Mouse (Mus musculus): ENCODE measurements around the gene Wfikkn2. TPM values are rescaled to one million over a fixed set of nuclear protein-coding genes. Genes with fewer than 3 reads are reported as not detected.

The Wfikkn2 gene
- total and polyA plus RNA-seq, 2 experiments from 2014 or later: 10.1 to 10.4 TPM

DNA sequence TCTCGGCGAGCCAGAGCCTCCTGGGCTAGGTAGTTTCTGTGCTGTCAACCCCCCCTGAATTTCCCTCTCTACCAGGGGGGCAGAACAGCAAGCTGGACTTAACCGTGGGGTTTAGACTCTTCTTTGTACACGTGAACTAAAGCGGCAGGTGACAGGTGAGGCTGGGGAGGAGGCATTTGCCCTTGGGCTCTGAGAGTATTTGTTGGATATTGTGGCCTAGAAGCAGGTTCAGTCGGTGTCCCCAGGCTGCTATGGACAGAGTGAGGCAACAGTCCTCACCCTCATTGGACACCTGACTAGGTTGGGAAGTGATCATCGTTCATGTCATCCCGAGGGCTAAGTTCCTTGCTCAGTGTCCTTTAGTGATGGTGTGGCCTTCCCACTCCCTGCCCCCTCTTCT is 10.9 kb downstream of the Wfikkn2 start:
- DNase-seq (ENCODE audit: low spot score) (no peak), ATAC-seq (no peak)
- Histone ChIP-seq H3K9me3 (ENCODE audit: low read length) (no peaks in the 10 kb centered on the region), H3K27ac (no peak overlapping the region), H3K36me3 (ENCODE audit: insufficient read depth, low read length) (no peaks in the 10 kb centered on the region), H3K4me1 (ENCODE audit: insufficient read depth, low read length) (no peaks in the 10 kb centered on the region), H3K4me2 (ENCODE audit: low read depth, low read length) (no peak overlapping the region), H3K27me3 (ENCODE audit: insufficient read depth, low read length) (no peaks in the 10 kb centered on the region), H3K4me3 (ENCODE audit: low read length) (no peak overlapping the region), H3K9ac (replicated peaks; ENCODE audit: low read length) (no peak overlapping the region)
- TF ChIP-seq CTCF (IDR thresholded peaks at IDR 0.05; ENCODE audit: low read depth): no peak
- WGBS: 93% methylated on average over 8 of the region's 8 CpGs

DNA sequence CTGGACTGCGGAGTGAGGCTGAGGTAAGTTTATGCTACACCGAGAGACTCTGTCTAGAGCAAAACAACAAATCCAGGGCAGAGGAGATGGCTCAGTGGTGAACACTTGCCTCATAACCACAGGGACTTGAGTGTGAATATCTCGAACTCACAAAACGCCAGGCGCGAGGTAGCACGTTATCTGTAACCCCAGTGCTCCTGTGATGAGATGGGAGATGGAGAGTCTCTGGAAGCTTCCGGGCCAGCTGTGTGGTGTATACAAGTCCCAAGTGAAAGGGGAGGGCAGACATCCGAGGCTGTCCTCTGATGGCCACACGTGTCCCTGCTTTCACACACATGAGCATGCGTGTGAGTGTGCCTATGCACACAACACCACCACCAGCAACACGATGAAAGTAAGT is 11.4 kb downstream of the Wfikkn2 start:
- H3K36me3 ChIP-seq (ENCODE audit: insufficient read depth, low read length): no peaks in the 10 kb centered on the region
- no peak for ATAC-seq
- WGBS: 87% methylated on average over 12 of the region's 12 CpGs
- no peak overlapping the region for H3K4me2 ChIP-seq (ENCODE audit: low read depth, low read length)
- no peak for DNase-seq (ENCODE audit: low spot score)
- no peak overlapping the region for H3K27ac ChIP-seq
- no peak overlapping the region for H3K4me3 ChIP-seq (ENCODE audit: low read length)
- no peak for TF ChIP-seq CTCF (IDR thresholded peaks at IDR 0.05; ENCODE audit: low read depth)
- no peaks in the 10 kb centered on the region for H3K4me1 ChIP-seq (ENCODE audit: insufficient read depth, low read length)
- no peaks in the 10 kb centered on the region for H3K27me3 ChIP-seq (ENCODE audit: insufficient read depth, low read length)
- no peaks in the 10 kb centered on the region for H3K9me3 ChIP-seq (ENCODE audit: low read length)
- no peak overlapping the region for H3K9ac ChIP-seq (replicated peaks; ENCODE audit: low read length)

DNA sequence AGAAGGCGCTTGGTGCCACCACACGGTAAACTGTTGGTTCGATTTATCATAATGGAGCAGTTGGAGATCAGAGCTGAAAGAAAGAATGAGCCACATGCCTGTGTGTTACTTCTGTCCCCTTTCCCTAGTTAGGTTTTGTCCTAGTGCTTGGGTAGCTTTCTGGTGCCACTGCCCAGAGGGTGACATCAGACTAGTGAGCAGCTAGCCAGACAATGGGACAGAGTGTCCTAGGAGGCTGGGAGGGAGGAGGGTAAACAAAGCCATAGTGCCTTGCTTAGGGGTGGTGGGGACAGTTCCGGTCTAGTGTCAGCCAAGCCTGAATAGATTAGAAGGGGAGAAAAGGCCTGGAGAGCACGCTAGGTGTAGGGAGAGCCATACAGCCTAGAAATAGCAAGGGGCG is 12.4 kb downstream of the Wfikkn2 start:
- Histone ChIP-seq H3K4me1 (ENCODE audit: insufficient read depth, low read length) (no peaks in the 10 kb centered on the region), H3K36me3 (ENCODE audit: insufficient read depth, low read length) (no peaks in the 10 kb centered on the region), H3K4me2 (ENCODE audit: low read depth, low read length) (no peak overlapping the region), H3K9me3 (ENCODE audit: low read length) (no peaks in the 10 kb centered on the region), H3K27me3 (ENCODE audit: insufficient read depth, low read length) (no peaks in the 10 kb centered on the region), H3K4me3 (ENCODE audit: low read length) (no peak overlapping the region), H3K27ac (no peak overlapping the region), H3K9ac (replicated peaks; ENCODE audit: low read length) (no peak overlapping the region)
- no peak for DNase-seq (ENCODE audit: low spot score)
- no peak for TF ChIP-seq CTCF (IDR thresholded peaks at IDR 0.05; ENCODE audit: low read depth)
- ATAC-seq: no peak
- WGBS: 49% methylated on average over 6 of the region's 6 CpGs

DNA sequence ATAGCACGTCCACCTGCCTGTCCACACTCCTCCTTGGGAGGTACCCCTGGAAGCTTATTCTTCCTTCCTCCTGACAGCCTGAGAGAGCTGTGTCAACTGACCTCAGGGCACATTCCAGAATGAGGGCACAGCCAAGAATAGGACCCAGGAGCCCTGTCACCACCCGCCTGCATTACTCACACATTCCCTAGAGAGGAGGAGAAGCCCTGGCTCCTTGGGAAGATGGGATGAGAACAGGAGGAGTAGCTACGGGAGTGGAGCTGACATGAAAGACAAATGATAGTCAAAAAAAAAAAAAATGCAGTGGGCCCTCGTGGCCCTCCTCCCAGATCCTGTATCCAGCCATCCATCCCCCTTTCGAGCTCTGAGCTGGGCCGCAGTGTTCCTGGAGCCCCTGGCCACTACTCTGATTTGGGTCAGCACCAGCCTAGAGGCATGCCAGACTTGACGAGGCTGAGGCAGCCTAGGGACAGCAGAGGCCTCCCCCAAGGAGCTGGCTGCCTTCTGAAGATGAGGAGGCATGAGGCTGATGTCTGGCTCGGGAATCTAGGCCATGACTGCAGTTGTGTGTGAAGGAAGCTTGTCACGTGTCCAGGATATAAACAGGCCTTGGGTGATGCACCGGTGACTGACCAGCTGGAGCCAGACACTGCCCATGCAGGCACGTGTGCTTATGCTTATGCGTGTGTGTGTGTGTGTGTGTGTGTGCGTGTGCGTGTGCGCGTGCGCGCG is 13.8 kb downstream of the Wfikkn2 start:
- Histone ChIP-seq H3K9me3 (ENCODE audit: low read length) (no peaks in the 10 kb centered on the region), H3K27ac (no peak overlapping the region; the same call in 1 of the 2 replicates), H3K27me3 (ENCODE audit: insufficient read depth, low read length) (no peaks in the 10 kb centered on the region), H3K9ac (replicated peaks; ENCODE audit: low read length) (0 out of 2 replicates have a peak overlapping the region, but pooled peaks have one; percentile 13), H3K4me3 (ENCODE audit: low read length) (no peak overlapping the region), H3K36me3 (ENCODE audit: insufficient read depth, low read length) (no peaks in the 10 kb centered on the region), H3K4me2 (ENCODE audit: low read depth, low read length) (no peak overlapping the region), H3K4me1 (ENCODE audit: insufficient read depth, low read length) (no peaks in the 10 kb centered on the region)
- ATAC-seq (no peak), DNase-seq (ENCODE audit: low spot score) (no peak)
- no peak for TF ChIP-seq CTCF (IDR thresholded peaks at IDR 0.05; ENCODE audit: low read depth)
- 65% methylated on average over 19 of the region's 19 CpGs for WGBS

DNA sequence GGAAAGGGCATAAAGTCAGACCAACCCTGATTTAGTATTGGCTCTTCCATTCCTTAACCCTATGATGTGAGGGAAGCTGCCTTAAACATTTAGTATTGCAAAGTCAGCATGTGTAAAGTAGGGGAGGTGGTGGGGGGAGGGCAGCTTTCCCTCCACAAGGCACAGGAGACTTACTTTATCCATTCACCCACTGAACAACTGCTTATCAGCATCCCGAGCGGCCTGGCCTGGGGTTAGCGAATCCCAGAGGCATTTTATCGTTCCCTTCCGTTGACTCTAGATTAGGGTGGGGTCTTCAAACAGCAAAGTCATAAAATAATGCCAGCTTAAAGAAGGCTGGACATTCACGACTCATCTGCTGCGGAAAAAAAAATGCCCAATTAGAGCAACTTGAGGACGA is 15.6 kb downstream of the Wfikkn2 start:
- WGBS: 85% methylated on average over 8 of the region's 8 CpGs
- no peak for TF ChIP-seq CTCF (IDR thresholded peaks at IDR 0.05; ENCODE audit: low read depth)

DNA sequence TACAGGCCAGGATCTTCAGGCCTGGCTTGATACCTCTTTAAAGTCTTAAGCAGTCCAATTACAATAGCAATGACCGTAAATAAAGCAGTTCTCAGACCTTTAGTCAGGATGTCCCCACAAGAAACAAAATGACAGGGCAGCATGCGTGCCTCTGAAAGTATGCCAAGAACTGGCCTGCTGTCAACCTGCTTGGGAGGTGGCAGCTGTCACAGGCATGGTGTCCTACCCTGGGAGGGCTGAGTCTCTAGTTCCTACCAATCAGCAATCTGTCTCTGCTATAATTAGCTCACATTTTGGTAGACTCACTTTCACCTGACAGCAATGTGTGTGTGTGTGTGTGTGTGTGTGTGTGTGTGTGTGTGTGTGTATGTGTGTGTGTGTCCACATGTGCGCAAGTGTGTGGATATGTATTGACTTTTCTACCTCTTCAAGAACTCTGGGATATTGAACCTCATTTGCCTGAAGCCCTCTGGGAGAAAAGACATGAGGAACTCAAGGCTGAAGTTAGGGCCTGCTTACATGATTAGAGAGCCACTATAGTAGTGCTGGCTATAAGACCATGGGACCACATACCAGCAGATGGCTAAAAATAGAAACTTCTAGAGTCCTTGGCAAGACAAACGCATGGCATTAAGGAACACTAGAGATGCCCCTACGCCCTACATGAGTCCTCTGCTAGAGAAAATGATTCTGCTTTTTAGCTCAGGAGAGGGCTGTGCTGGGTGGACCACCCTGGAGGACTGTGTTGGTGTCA is 16.4 kb downstream of the Wfikkn2 start:
- no peak for ATAC-seq
- no peak for TF ChIP-seq CTCF (IDR thresholded peaks at IDR 0.05; ENCODE audit: low read depth)
- Histone ChIP-seq H3K9ac (replicated peaks; ENCODE audit: low read length) (no peak overlapping the region), H3K27me3 (ENCODE audit: insufficient read depth, low read length) (no peaks in the 10 kb centered on the region), H3K9me3 (ENCODE audit: low read length) (no peaks in the 10 kb centered on the region), H3K4me2 (ENCODE audit: low read depth, low read length) (no peak overlapping the region), H3K4me1 (ENCODE audit: insufficient read depth, low read length) (no peaks in the 10 kb centered on the region), H3K27ac (no peak overlapping the region), H3K36me3 (ENCODE audit: insufficient read depth, low read length) (no peaks in the 10 kb centered on the region), H3K4me3 (ENCODE audit: low read length) (no peak overlapping the region)
- peak; percentile 60 for DNase-seq (ENCODE audit: low spot score)
- WGBS: 71% methylated on average over 5 of the region's 5 CpGs

More for the DNA sequence above, 15.6 kb downstream of the Wfikkn2 start:
- no peaks in the 10 kb centered on the region for H3K27me3 ChIP-seq (ENCODE audit: insufficient read depth, low read length)
- H3K4me2 ChIP-seq (ENCODE audit: low read depth, low read length): no peak overlapping the region
- no peaks in the 10 kb centered on the region for H3K4me1 ChIP-seq (ENCODE audit: insufficient read depth, low read length)
- H3K4me3 ChIP-seq (ENCODE audit: low read length): no peak overlapping the region
- DNase-seq (ENCODE audit: low spot score): no peak
- no peaks in the 10 kb centered on the region for H3K9me3 ChIP-seq (ENCODE audit: low read length)
- H3K36me3 ChIP-seq (ENCODE audit: insufficient read depth, low read length): no peaks in the 10 kb centered on the region
- H3K27ac ChIP-seq: no peak overlapping the region
- no peak for ATAC-seq
- no peak overlapping the region for H3K9ac ChIP-seq (replicated peaks; ENCODE audit: low read length)

DNA sequence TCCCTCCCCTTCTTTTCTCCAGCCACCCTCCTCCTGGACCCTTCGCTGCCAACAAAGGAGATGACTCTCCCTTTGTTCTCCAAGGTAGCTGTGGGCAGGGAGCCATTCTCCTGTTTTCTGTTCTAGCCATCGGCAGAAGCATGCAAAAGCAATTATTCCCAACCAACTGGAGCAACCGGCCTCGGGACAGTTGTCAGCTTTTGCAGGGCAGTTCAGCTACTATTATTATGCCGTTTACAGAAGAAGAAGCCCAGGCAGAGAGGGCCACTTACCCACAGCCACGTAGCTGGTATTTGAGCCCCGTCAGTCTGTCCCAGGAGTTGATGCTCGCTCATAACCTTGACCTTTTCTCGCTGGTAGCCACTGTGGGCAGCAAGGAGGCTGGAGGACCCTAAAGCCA is 17.4 kb downstream of the Wfikkn2 start:
- Histone ChIP-seq H3K27ac (no peak overlapping the region; the same call in 1 of the 2 replicates), H3K4me3 (ENCODE audit: low read length) (no peak overlapping the region), H3K36me3 (ENCODE audit: insufficient read depth, low read length) (no peaks in the 10 kb centered on the region), H3K4me1 (ENCODE audit: insufficient read depth, low read length) (no peaks in the 10 kb centered on the region), H3K4me2 (ENCODE audit: low read depth, low read length) (no peak overlapping the region), H3K9ac (replicated peaks; ENCODE audit: low read length) (no peak overlapping the region), H3K27me3 (ENCODE audit: insufficient read depth, low read length) (no peaks in the 10 kb centered on the region), H3K9me3 (ENCODE audit: low read length) (no peaks in the 10 kb centered on the region)
- TF ChIP-seq CTCF (IDR thresholded peaks at IDR 0.05; ENCODE audit: low read depth): no peak
- no peak for DNase-seq (ENCODE audit: low spot score)
- 26% methylated on average over 9 of the region's 9 CpGs for WGBS
- no peak for ATAC-seq

Measured in hindbrain, postnatal 0 days (tissue).